Comparison of ENCODE assay signal across 28 mouse cellular contexts in genomic region chr5:67227261-67227660, GRCm38 (mm10). TPM values are rescaled to one million over a fixed set of nuclear protein-coding genes. Genes with fewer than 3 reads are reported as not detected.
DNase-seq lines count a peak whose midpoint lies in the region; ATAC-seq lines count a peak whose summit lies in the region.
"Had no signal": no experiment of that assay in that cellular context is flagged by ENCODE, and none has a peak within 500 bp of the region (broad histone marks: within the 10 kb centered on the region; RNA-seq: fewer than 3 reads in every experiment).

No protein-coding gene starts in this region.

- ATAC-seq in limb, embryonic 12.5 days (ENCODE audit: insufficient number of reproducible peaks, insufficient read depth, low FRiP score, low TSS enrichment, low read depth), result no peak
- ATAC-seq in hindbrain, embryonic 12.5 days (ENCODE audit: low FRiP score), result no peak
- ATAC-seq in intestine, embryonic 16.5 days, result 0 out of 2 replicates have a peak, but pooled peaks have one; percentile 6
- ATAC-seq: forebrain, embryonic 13.5 days had no signal

- no peak overlapping the region for H3K9ac ChIP-seq in limb, embryonic 12.5 days (replicated peaks)
- H3K9ac ChIP-seq in hindbrain, embryonic 12.5 days, result 0 out of 2 replicates have a peak overlapping the region, but pooled peaks have one; percentile 0
- no peak overlapping the region for H3K9ac ChIP-seq in intestine, embryonic 16.5 days (ENCODE audit: low read depth, low read length)
- H3K9ac ChIP-seq: embryonic facial prominence, embryonic 15.5 days; forebrain, embryonic 13.5 days; heart, embryonic 15.5 days; limb, embryonic 13.5 days; lung, embryonic 15.5 days; midbrain, embryonic 12.5 days; neural tube, embryonic 13.5 days had no signal

- H3K4me3 ChIP-seq in limb, embryonic 12.5 days (replicated peaks), result 0 out of 2 replicates have a peak overlapping the region, but pooled peaks have one; percentile 6
- no peak overlapping the region for H3K4me3 ChIP-seq in limb, embryonic 10.5 days
- H3K4me3 ChIP-seq in hindbrain, embryonic 12.5 days, result peak overlapping the region; percentile 12; the same call in 1 of the 2 replicates
- no peak overlapping the region for H3K4me3 ChIP-seq in intestine, embryonic 16.5 days (ENCODE audit: low read length)
- H3K4me3 ChIP-seq: embryonic facial prominence, embryonic 15.5 days; forebrain, embryonic 13.5 days; heart, embryonic 10.5 days; heart, embryonic 15.5 days; limb, embryonic 13.5 days; lung, embryonic 15.5 days; midbrain, embryonic 12.5 days; neural tube, embryonic 13.5 days had no signal

- H3K4me2 ChIP-seq in limb, embryonic 12.5 days, result no peak overlapping the region
- H3K4me2 ChIP-seq in hindbrain, embryonic 12.5 days (replicated peaks), result 0 out of 2 replicates have a peak overlapping the region, but pooled peaks have one; percentile 21
- no peak overlapping the region for H3K4me2 ChIP-seq in intestine, embryonic 16.5 days (ENCODE audit: low read depth, low read length)
- H3K4me2 ChIP-seq: embryonic facial prominence, embryonic 15.5 days; forebrain, embryonic 13.5 days; heart, embryonic 15.5 days; limb, embryonic 13.5 days; liver, embryonic 11.5 days; lung, embryonic 15.5 days; midbrain, embryonic 12.5 days; neural tube, embryonic 13.5 days had no signal

- H3K9me3 ChIP-seq in limb, embryonic 12.5 days, result peaks cover 10% of the 10 kb centered on the region; the same call in 1 of the 2 replicates
- 0 out of 2 replicates have a peak, but pooled peaks cover 3% of the 10 kb centered on the region for H3K9me3 ChIP-seq in limb, embryonic 10.5 days (replicated peaks)
- H3K9me3 ChIP-seq in hindbrain, embryonic 12.5 days (replicated peaks), result no peaks in the 10 kb centered on the region; the same call in none of the 2 replicates
- H3K9me3 ChIP-seq in intestine, embryonic 16.5 days (ENCODE audit: control insufficient read depth, low read length), result peaks cover 9% of the 10 kb centered on the region; the same call in 1 of the 2 replicates
- H3K9me3 ChIP-seq: embryonic facial prominence, embryonic 15.5 days; forebrain, embryonic 13.5 days; heart, embryonic 10.5 days had no signal

- H3K36me3 ChIP-seq in limb, embryonic 12.5 days, result no peaks in the 10 kb centered on the region
- H3K36me3 ChIP-seq in limb, embryonic 10.5 days, result no peaks in the 10 kb centered on the region
- no peaks in the 10 kb centered on the region for H3K36me3 ChIP-seq in hindbrain, embryonic 12.5 days
- no peaks in the 10 kb centered on the region for H3K36me3 ChIP-seq in intestine, embryonic 16.5 days (ENCODE audit: control insufficient read depth, insufficient read depth, low read length)
- H3K36me3 ChIP-seq: embryonic facial prominence, embryonic 15.5 days; G1E; heart, embryonic 10.5 days; heart, embryonic 15.5 days; limb, embryonic 13.5 days; lung, embryonic 15.5 days; midbrain, embryonic 12.5 days; neural tube, embryonic 13.5 days had no signal

- WGBS in limb, embryonic 12.5 days, result 4% methylated on average over 11 of the region's 11 CpGs
- WGBS in limb, embryonic 10.5 days, result 3% methylated on average over 11 of the region's 11 CpGs
- WGBS in hindbrain, embryonic 12.5 days, result 4% methylated on average over 11 of the region's 11 CpGs
- WGBS in intestine, embryonic 16.5 days, result 6% methylated on average over 11 of the region's 11 CpGs

- H3K27ac ChIP-seq in limb, embryonic 12.5 days, result no peak overlapping the region
- H3K27ac ChIP-seq in limb, embryonic 10.5 days, result no peak overlapping the region
- H3K27ac ChIP-seq in hindbrain, embryonic 12.5 days, result peak overlapping the region; percentile 78; the same call in 1 of the 2 replicates
- peak overlapping the region; percentile 48; the same call in 1 of the 2 replicates for H3K27ac ChIP-seq in intestine, embryonic 16.5 days (ENCODE audit: low read length)
- H3K27ac ChIP-seq: embryonic facial prominence, embryonic 15.5 days; forebrain, embryonic 13.5 days; heart, embryonic 10.5 days; heart, embryonic 15.5 days; kidney, postnatal 0 days; limb, embryonic 13.5 days; lung, embryonic 15.5 days; midbrain, embryonic 12.5 days; neural tube, embryonic 13.5 days had no signal

- DNase-seq in embryo, embryonic 10.5 days (ENCODE audit: low spot score), result peak; percentile 33
- no peak for DNase-seq in embryo, embryonic 9.5 days (ENCODE audit: extremely low spot score)
- DNase-seq in limb, embryonic 10.5 days (ENCODE audit: low spot score), result no peak
- DNase-seq in thymus, postnatal 14 days, result no peak
- DNase-seq in spleen, postnatal 36 days (ENCODE audit: low spot score in 2 of 2), result no peak
- DNase-seq: adrenal gland, adult 8-10 months; cerebellum, adult 11 months; cerebellum, adult 9-10 months; gastrocnemius, postnatal 14 days; kidney, adult 8-10 months; layer of hippocampus, postnatal 36 days; lung, postnatal 36 days; right cerebral cortex, postnatal 14 days had no signal

- H3K4me1 ChIP-seq in limb, embryonic 12.5 days (replicated peaks), result peaks cover 34% of the 10 kb centered on the region
- peaks cover 37% of the 10 kb centered on the region for H3K4me1 ChIP-seq in limb, embryonic 10.5 days
- peaks cover 35% of the 10 kb centered on the region for H3K4me1 ChIP-seq in hindbrain, embryonic 12.5 days
- peaks cover 7% of the 10 kb centered on the region for H3K4me1 ChIP-seq in intestine, embryonic 16.5 days (ENCODE audit: control insufficient read depth, insufficient read depth, low read length)

- H3K27me3 ChIP-seq in limb, embryonic 12.5 days, result peaks cover 99% of the 10 kb centered on the region
- H3K27me3 ChIP-seq in limb, embryonic 10.5 days (ENCODE audit: low read depth, poor library complexity, severe bottlenecking), result peaks cover 100% of the 10 kb centered on the region
- peaks cover 96% of the 10 kb centered on the region for H3K27me3 ChIP-seq in hindbrain, embryonic 12.5 days
- peaks cover 91% of the 10 kb centered on the region for H3K27me3 ChIP-seq in intestine, embryonic 16.5 days (replicated peaks; ENCODE audit: control insufficient read depth, insufficient read depth, low read length)
- H3K27me3 ChIP-seq: CH12.LX had no signal

RNA-seq across cellular contexts. Expression of gene Tmem33, which starts 33.1 kb away (rescaled TPM):
- 77.4 and 80.3 TPM in 2 replicates for polyA plus RNA-seq in limb, embryonic 12.5 days (2016; fragmentation: Nextera tagmentation; extraction: Ambion mirVana)
- polyA plus RNA-seq in limb, embryonic 10.5 days (2016; fragmentation: Nextera tagmentation; extraction: Ambion mirVana), result 99.6 and 111 TPM in 2 replicates
- 93.2 and 106 TPM in 2 replicates for polyA plus RNA-seq in hindbrain, embryonic 12.5 days (2016; fragmentation: Nextera tagmentation; extraction: Ambion mirVana)
- polyA plus RNA-seq in intestine, embryonic 16.5 days (2015; fragmentation: Nextera tagmentation; extraction: Ambion mirVana), result 127 and 132 TPM in 2 replicates

Comparison
In these comparisons a context has a peak if more than half of its experiments do, and no peak if none do; other contexts are left out.
1. H3K4me3 ChIP-seq: peak in limb, embryonic 12.5 days (single experiment) and hindbrain, embryonic 12.5 days (single experiment); none in limb, embryonic 10.5 days (single experiment) and intestine, embryonic 16.5 days (single experiment).
2. H3K27ac ChIP-seq: peak in hindbrain, embryonic 12.5 days (single experiment) and intestine, embryonic 16.5 days (single experiment); none in limb, embryonic 12.5 days (single experiment) and limb, embryonic 10.5 days (single experiment).